Mouse (Mus musculus): ENCODE data around the gene Pde4c.

The Pde4c gene

DNA sequence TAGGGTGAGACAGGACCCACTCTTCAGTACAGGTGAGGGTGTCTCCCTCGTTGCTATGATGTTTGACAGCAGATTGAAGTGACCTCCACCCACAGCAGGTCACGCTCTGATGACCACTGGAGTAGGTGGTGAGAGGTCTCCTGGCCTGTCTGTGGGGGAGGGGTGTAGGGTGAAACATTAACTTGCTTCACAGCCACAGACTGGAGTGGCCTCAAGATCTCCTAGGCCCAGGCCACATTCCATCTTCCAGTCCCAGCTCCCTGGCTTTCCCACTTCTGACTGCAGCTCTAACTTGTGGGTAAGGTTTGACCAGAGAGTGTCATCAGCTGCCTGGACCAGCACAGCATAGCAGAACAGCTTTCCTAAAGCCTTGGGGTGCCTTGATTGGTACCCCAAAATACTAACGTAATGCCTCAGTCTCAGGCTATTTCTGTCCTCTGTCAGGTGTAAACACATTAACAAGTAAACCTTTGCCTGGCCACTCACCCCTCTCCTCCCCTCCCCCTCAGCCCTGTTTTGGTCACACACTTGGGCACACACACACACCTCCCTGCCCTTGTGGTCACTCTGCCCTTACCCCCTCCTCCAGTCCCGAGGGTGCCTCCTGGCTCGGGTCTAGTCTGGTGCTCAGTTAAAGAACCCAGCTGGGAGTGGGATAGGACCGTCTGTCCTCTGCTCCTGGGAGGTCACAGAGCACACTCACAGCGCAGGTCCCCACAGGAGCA is at the start of gene Pde4c:
Gene Pde4c (plus strand): TSS at position 235 of the 725 bp plus-strand sequence.
- DNase-seq (ENCODE audit: low spot score in 2 of 2), result no peak

DNA sequence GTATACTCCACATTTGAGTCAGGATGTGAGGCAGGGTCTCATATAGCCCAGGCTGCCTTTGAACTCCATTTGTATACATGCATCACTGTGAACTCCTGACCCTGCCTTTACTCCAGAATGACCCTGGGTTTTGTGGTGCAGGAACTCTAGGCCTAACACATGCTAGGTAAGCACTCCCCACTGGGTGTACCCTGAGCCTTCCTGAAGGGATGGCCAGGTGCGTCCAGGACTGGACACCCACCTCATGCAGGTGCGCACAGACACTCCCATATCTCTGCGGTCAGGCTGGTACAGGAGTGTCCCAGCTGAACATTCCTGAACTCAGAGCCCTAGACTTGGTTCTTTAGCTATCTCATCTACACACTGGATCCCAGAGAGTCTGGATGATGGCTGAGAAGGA is 49.4 kb upstream of the Pde4c start:
- DNase-seq (ENCODE audit: low spot score in 2 of 2), result no peak

GRCm38 (mm10) chr8:70674716-70675115 is 48.8 kb upstream of the Pde4c start:
- DNase-seq (ENCODE audit: low spot score in 2 of 2), result no peak

DNA sequence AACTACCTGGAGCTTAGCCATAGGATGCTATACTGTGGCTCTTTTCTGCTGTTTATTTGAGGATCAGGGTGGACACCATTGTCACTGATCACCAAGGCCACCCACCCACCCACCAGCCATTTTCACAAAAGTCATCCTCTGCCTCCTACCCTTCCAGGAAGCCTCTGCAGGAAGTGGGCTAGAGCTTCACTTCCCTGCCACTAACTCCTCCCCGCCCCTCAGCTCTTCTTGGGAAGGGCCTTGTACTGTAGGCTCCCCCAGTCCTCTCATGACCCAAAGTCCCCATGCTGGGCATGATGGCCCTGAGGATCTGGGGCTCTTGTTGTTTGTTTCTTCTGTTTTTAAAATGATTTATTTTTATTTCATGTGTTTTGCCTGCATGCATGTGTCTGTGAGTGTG is 48.2 kb upstream of the Pde4c start:
- DNase-seq (ENCODE audit: low spot score in 2 of 2), result no peak

GRCm38 (mm10) chr8:70677451-70678080 is 46.0 kb upstream of the Pde4c start:
- DNase-seq (ENCODE audit: low spot score in 2 of 2), result no peak

- no peak for DNase-seq (ENCODE audit: low spot score in 2 of 2)
Measured at GRCm38 (mm10) chr8:70678679-70679078, 44.8 kb upstream of the Pde4c start.

- no peak for DNase-seq (ENCODE audit: low spot score in 2 of 2)
Measured at GRCm38 (mm10) chr8:70679404-70679803, 44.1 kb upstream of the Pde4c start.

DNA sequence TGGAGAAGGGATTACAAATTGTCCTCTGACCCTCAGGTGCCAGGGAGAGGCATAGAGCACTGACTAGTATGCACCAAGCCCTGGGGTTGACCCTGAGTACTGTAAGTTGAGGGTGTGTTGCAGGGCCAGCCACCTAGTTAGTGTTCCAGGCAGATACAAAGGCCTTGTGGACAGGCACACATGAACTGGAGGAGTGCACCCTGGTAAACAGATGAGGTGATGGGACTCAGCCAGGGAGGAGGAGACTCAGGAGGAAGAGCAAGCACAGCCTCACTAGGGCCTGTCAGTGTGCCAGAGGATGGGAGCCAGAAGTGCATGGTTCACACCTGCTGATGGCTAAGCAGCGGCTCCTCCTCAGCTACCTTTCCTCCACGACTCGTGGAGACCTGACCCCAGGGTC is 43.5 kb upstream of the Pde4c start:
- no peak for DNase-seq (ENCODE audit: low spot score in 2 of 2)

DNA sequence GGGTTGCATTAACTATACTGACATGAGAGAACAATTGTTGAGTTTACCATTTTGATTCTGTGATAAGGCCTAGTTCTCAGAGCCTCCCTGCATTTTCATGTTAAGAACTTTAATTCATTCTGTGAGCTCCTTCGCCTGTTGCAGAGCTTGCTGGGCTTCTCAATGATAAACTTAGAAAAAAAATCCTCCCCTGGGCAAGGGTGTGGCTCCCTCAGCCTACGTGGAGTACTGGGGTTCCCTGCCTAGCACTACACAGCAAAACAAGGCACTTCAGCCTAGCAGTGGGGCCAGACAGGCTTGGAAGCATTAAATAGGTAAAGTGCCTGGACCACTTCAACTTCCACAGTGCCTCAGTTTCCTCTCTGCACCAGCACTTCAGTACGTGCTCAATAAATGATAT is 42.1 kb upstream of the Pde4c start:
- no peak for DNase-seq (ENCODE audit: low spot score in 2 of 2)

- peak; percentile 66 to 68 for DNase-seq (ENCODE audit: low spot score in 2 of 2)
Measured at GRCm38 (mm10) chr8:70682193-70682592, 41.3 kb upstream of the Pde4c start.

GRCm38 (mm10) chr8:70682692-70683091 is 40.8 kb upstream of the Pde4c start:
- no peak for DNase-seq (ENCODE audit: low spot score in 2 of 2)

DNA sequence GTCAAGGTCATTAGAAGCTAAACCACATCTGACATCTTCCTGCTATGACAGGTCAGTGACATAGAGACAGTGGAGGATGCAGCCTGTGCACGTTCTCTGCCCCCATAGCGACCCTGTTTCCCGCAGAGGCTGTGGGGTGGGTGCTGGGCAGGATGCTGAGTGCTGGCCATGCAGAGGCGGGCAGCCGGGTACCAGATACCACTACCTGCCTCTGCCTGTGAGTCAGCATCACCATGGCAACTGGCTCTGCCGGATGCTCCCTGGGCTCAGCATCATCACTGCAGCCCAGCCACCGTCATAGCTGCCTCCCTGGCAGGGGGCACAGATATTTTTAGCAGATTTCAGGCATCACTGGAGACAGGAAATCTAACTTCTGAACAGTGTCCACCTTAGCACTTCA is 39.2 kb upstream of the Pde4c start:
- DNase-seq (ENCODE audit: low spot score in 2 of 2), result peak; percentile 89 to 93

GRCm38 (mm10) chr8:70687576-70687975 is 35.9 kb upstream of the Pde4c start:
- no peak for DNase-seq (ENCODE audit: low spot score in 2 of 2)

GRCm38 (mm10) chr8:70688136-70688535 is 35.4 kb upstream of the Pde4c start:
- DNase-seq (ENCODE audit: low spot score in 2 of 2), result no peak

DNA sequence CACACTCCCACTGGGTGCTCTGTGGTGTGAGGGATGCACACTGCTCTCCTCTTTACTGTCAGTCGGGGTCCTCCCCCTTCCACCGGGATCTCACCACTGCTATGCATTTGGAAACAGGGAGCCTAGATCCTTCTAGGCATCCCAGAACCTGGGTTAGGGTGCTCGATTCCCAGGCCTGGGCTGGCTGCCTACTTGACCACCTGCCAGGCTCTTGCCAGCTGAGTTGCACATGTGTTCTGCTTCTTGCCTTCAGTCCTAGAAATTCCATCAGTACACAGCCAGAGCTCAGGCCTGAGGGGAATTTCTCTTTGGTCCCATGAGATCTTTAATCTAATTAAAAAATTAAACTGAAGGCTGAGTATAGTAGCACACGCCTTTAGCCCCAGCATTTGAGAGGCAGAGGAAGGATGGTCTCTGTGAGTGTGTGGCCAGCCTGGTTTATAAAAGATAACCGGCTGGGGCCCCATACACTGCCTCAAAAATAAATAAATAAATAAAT is 33.6 kb upstream of the Pde4c start:
- DNase-seq (ENCODE audit: low spot score in 2 of 2), result no peak

GRCm38 (mm10) chr8:70691230-70691629 is 32.3 kb upstream of the Pde4c start:
- no peak for DNase-seq (ENCODE audit: low spot score in 2 of 2)

- DNase-seq (ENCODE audit: low spot score in 2 of 2), result no peak
Measured at GRCm38 (mm10) chr8:70691727-70692231, 31.7 kb upstream of the Pde4c start.

DNA sequence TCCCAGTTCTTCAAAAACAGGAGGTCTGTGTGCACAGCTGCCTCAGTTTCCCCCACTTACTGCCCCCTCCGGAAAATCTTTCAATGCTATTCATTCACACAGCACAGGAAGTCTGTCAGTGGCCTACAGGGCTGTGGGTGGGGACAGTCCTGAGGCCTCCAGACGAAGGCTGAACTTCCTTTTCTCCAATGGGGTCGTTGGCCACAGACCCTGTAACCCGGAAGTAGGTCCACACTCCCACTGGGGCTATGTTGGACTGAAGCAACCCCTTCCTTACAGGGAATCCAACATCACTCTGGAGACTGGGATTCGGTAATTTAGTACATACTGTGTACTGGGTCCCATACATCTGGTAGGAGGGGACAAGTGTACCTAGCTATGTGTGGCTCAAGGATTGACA is 29.9 kb upstream of the Pde4c start:
- no peak for DNase-seq (ENCODE audit: low spot score in 2 of 2)

DNA sequence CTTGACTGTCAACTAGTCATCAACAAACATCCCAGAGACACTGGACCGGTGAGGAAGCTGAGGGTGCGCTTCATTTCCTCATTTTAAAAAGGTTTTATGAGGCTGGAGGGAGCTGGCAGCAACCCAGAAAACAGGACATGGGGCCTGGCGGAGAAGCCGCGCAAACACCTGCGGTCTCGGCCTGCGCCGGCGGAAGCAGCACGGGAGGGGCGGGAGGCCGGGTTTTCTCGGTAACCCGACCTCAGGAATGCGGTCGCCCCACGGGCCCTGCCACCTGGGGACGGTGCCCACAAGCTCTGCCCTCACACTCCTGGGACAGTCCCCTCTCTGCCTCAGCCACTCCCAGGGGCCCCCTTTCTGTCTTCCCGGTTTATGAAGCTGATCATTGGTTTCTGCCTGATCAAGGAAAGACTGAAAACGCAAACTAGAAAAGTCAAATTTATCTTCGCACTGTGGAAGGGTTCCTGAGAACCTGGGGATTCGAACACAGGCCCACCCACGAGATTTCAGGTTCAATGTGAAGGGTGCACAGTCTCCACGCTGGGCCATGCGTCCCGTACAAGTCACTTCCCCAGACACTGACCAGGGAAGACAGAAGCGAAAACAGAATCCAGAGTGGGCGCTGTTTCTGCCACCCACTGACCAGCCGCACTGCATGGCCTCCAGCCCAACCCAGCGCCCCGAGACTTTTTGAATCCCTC is 28.1 kb upstream of the Pde4c start:
- DNase-seq (ENCODE audit: low spot score in 2 of 2), result no peak

DNA sequence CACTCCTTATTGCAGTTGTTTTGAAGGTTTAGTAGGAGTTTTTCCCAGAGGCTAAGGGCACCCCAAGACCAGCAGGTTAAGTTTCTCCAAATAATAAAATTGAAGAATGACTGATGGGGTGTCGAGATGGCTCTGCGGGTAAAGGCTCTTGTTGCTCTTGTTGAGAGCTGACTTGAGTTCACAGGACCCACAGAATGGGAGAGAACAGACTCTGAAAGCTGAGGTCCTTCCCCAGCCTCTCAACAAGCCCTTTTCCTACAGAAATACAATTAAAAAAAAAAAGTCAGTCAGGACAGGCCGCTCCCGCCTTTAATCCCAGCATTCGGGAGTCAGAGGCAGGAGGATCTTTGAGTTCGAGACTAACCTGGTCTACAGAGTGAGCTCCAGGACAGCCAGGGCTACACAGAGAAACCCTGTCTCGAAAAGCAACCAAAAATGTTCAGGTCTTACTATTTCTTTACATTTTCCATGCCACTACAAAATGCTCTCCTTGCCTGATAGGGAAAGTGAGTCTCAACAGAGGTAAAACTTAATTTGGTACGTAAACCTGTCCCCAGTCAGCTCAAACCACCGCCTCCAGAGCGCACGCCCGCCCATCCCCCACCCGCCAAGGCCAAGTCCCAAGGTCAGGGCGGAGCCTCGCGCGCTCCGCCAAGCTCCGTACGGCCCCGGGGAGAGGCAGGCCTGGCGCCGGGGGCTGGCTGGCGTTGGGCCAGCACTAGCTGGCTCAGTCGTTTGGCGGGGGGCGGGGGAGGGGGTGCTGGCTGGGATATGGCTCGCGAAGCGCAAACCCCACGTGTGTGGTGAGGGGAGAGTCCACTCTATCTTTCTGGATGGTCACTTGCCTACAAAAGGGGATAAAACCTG is 27.3 kb upstream of the Pde4c start:
- DNase-seq (ENCODE audit: low spot score in 2 of 2), result no peak

DNA sequence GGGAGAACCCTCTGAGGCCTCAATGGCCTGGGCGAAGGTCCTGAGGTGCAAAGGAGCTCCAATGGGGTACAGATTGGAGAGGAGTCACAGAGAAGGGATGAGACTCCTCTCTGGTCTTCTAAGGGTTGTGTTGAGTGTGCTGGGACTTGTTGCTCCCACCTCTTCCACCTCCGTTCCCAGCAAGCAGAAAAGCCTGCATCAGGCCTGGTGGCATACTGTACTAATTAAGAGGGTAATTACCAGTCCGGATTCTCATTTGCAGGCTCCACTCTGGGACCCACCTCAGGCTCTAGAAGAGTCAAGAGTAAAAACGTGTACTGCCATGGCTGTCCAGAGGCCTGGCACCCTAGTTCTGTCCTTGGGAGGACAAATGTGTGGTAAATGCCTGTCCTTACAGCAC is 26.6 kb upstream of the Pde4c start:
- DNase-seq (ENCODE audit: low spot score in 2 of 2), result no peak
